Mouse (Mus musculus) urinary bladder, adult 2 months (tissue): ENCODE results near the gene Rbbp4. TPM values are rescaled to one million over a fixed set of nuclear protein-coding genes. Genes with fewer than 3 reads are reported as not detected.
"Not testable (repeated sequence)": the region's sequence is repeated elsewhere in the genome, so short reads cannot be mapped to it uniquely, and the experiment has no call there.

ENCODE experiments used
- DNase-seq: peaks from one replicate; pipeline ENCODE4 v3.0.0; 2022; ENCODE audit warnings: low spot score
- polyA plus RNA-seq: library from polyadenylated mRNA; depleted of rRNA; stranded (reverse); fragments of >200 nt; gene quantifications from 2 replicates; pipeline ENCODE4 v1.2.3, GENCODE M21; 2012; rRNA removed

The Rbbp4 gene
- polyA plus RNA-seq = 65.1 and 72.2 TPM in 2 replicates

DNA sequence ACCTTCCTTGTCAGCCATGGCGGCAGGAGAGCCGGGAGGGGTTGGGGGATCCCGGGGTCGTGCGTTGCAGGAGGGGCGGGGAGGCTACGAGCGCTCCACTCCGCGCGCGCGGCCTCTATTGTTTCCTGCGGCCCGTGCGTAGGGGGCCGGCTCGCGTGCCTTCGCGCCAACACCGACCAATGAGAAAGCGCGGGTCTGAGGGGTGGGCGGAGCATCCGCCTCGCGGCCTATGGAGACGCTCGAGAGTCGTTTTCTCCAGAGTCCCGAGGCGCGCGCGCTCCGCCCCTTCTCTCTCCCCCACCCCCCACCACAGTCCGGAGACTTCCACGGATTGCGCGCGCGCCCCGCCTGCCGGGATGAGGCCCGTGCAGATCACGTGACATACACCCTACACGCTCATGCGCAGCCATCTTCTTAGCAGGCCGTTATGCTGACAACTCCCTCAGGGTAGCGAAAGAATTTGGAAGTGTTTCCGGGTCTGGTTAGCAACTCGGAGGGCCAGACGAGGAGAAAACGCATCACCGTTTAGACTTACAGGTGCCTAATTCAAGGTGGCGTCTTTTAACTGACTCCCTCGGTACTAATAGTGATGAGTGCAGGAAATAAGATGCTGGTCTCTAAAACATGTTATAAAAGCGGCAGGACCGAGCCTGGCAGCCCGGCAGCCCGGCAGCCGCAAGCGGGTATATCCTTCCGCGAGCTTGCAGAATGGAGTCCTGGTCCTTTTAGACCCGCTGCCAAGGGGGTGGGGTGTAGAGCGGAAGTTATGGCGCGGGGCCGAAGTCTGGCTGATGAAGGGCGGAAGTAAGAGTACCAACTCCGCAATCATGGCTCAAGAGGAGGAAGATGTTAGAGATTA lies at the start of gene Rbbp4, which contains the start of gene Zbtb8os:
TSS of gene Rbbp4 (minus strand) at position 155 of the 859 bp plus-strand sequence.
TSS of gene Zbtb8os (plus strand) at position 480 of the 859 bp plus-strand sequence.
- peak; percentile 95 for DNase-seq

DNA sequence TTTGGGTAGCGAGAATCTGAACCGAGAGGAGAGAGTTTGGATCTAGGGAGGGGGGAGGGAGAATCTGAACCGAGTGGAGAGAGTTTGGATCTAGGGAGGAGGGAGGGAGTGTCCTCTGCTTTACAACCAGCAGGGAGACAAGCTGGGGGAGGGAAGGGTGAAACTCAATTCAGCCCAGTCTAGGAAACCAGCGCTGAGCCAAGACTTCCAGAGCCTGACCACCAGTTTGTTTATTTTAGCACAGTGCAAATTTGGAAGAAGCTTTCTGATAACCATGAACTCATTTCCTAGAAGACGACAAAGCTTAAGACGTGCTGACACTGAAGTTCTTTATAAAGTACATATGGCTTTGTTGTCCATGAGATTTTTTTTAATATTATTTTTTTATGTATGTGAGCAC lies 49.3 kb upstream of the Rbbp4 start:
- no peak for DNase-seq

DNA sequence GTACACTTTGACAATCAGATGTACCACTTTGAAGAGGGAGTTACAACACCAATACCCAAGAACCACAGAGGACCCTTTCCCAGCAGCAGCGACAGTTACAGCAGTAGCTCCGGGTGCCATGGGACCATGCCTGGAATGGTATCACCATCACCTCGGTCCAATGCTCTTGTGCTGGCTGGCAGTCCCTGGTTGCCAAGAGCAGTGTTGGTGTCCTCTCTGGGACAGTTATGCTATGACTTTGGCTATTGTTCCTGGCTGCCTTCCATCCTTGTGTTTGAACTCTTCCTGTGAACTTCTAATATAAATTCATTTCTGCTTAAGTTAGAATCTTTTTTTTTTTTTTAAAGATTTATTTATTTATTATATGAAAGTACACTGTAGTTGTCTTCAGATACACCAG lies 48.4 kb upstream of the Rbbp4 start:
- DNase-seq = no peak

DNA sequence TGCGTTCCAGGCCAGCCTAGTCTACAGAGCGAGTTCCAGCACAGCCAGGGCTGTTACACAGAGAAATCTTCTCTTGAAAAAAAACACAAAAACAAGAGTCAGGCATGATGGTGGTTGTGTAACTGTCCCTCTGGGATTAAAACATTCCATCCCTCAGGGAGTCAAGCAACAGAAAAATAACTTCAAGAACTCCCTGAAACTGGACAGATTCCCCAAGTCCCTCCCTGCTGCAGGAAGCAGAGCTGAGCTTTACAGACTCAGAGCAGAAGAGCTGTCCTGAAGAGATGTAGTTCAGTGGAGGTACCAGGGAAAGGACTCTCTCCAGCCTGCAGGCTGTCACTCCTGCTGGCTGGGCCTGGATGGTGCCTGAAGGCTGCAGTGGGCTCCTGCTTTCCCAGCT lies 47.3 kb upstream of the Rbbp4 start:
- no peak for DNase-seq

DNA sequence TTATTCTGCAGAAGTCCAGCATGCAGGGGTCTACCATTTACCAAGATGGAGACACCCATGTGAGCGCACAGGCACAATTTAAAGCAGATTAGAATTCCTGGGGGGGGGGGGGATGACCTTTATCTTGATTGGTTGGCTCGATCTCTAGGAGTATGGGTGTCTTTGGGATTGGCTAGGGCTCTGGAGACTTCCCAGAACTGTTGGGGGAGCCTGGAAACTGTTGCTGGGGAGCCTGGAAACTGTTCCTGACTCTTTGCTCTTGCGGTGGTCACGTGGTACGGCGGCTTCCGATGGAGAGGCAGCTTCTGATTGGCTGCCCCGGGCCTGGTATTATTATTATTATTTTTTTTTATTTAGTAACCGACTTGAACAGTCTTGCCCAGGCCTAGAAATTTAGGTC lies 46.9 kb upstream of the Rbbp4 start:
- DNase-seq = no peak

DNA sequence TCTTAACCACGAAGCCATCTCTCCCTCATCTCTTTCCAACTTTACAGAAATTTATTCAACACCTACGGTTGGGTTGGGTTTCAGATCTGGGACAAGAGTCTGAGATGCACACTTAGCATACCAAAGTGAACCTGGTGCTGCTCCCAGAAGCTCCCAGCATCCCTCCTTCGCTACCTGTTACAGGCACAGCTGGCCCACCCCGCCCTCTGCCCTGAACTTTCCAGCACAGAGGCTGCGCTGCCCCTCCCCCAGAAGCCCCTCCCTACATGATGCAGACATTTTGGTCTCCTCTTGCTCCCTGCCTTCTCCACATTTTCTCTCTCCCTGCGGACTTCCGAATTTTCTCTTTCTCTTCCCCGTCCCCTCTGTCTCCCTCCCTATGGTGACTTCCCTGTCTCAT lies 46.0 kb upstream of the Rbbp4 start:
- no peak for DNase-seq

DNA sequence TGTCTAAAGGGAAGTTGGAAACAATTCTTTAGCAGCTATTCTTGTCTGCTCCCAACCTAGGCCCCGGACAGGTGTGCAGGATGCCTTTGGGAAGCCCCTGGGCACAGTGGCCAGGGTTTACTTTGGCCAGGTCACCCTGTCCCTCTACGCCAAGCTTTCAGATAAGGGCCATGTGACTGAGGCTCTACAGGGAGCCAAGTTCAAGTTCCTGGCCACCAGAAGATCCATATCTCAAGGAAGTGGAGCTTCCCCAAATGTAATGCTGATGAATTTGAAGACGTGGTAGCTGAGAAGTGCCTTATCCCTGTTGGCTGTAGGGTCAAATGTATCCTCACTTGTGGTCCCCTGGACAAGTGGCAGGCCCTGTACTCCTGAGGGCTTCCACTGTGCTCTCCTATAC lies 44.6 kb upstream of the Rbbp4 start:
- no peak for DNase-seq

DNA sequence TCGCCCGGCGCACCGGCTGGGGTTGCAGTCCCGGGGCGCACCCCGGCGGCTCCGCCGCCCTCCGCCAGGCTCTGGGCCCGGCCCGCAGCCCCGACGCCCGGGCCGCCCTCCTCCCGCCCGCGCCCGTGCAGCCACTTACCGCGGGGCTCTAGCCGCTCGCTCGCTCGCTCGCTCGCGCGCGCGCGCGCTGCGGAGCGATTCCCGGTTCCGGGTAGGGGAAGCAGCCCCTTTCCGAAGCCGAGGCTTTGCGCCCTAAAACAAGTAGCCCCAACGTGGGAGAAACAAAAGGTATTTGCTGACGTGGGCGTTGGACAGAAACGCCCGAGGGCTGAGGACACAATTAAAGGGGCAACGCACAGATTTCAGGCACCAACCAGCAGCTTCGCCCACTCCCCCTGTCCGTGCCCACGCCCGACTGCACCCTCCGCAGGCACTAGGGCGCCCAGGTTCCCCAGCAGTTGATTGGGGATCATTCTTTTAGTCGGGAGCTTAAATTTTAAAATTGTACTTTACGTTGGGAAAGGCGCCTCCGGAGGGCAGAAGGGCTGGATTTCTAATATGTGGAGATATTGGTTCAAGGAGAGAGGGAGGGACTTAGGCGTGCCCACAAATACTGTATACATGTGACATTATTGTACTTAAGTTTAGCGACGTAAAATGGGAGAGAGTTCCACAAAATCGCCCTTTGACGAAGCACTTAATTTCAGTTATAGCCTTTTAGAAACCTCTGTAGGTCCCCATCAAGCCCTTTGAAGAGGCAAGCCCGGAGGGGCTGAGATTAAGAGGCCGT lies 42.6 kb upstream of the Rbbp4 start, which contains the start of gene Zbtb8a:
TSS of gene Zbtb8a (minus strand) at position 516 of the 790 bp plus-strand sequence.
- DNase-seq = peak; percentile 50

DNA sequence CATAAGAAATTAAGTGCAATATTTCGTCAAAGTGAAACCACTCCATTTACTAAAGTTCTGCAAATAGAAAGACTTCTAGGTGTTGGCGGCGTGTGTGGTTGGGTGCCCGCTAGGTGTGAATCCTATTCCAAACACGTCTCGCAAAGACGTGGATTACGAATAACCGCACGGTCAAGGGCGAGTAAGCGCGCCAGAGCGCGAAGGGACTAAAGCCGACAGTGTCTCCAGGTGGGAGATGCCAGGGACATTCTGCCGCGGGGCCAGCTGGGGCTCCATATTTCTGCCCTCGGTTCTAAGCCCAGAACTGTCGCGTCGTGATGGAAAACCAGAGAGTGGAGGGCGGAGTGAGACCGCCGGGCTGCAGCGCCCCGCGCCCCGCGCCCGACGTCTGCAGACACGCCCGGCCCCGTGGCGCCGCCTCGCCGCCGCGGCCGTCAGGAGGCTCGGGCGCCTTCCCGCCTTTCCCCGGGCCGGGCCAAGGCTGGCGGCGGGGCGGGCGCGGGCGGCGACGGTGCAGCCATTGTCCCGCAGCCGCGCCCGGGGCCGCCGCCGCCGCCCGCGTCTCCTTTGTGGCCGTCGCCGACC lies 41.9 kb upstream of the Rbbp4 start:
- DNase-seq = no peak

DNA sequence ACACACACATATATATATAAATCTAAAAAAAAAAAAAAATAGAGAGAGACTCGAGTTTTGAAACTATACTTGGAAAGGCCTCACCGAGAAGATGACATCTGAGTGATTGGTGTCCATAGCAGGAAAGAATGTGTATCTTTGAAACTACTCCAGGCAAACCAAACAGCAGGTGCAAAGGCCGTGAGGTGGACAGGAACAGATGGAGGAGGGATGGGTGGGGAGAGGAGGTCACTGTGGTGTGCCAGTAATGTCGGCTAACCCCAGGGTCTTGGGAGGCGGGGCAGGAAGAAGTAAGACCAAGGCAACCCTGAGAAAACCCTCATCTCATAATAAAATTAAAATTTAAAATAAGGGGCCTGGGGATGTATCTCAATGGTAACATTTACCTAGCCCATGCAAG lies 40.7 kb upstream of the Rbbp4 start:
- no peak for DNase-seq

DNA sequence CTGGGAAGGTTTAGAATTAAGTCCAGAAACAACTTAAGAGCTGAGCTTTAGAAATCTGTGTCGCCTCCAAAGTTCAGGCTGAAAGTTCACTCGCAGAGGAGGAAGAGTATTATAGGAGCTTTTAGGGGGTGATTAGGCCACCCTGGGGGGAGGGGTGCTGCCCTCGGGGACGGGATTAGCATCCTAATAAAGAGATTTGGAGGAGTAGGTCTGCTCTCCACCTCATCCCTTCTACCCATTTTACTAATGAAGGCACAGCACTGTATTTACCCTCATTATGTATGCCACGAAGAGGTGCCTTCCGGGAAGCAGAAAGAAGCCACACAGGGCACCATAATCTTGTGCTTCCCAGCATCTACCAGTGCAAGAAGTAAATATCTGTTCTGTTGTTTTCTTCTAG lies 39.8 kb upstream of the Rbbp4 start:
- DNase-seq = no peak

DNA sequence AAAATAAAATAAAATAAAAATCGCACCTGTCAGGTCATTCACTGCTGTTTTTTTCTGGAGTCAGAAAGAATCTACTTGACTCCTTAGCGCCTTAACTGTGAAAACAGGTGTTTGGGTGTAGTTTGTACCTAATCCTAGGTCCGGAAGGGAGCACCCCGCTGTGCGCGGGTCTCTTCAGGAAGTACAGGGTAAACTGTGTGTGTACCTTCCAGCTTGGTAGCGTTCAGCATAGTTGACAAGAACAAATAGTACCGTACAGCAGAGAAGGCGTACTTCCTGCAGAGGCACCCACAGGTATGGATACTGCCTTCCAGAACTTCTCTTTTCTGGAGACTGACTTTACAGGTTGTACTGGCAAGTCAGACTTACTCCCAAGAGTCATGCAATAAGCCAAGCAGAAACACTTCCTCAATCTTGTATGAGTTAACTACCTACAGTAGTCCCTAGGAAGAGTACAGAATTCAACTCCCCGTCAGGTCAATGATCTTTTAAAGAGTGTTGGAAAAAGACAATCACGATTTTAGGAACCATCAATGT lies 39.1 kb upstream of the Rbbp4 start:
- DNase-seq = no peak

DNA sequence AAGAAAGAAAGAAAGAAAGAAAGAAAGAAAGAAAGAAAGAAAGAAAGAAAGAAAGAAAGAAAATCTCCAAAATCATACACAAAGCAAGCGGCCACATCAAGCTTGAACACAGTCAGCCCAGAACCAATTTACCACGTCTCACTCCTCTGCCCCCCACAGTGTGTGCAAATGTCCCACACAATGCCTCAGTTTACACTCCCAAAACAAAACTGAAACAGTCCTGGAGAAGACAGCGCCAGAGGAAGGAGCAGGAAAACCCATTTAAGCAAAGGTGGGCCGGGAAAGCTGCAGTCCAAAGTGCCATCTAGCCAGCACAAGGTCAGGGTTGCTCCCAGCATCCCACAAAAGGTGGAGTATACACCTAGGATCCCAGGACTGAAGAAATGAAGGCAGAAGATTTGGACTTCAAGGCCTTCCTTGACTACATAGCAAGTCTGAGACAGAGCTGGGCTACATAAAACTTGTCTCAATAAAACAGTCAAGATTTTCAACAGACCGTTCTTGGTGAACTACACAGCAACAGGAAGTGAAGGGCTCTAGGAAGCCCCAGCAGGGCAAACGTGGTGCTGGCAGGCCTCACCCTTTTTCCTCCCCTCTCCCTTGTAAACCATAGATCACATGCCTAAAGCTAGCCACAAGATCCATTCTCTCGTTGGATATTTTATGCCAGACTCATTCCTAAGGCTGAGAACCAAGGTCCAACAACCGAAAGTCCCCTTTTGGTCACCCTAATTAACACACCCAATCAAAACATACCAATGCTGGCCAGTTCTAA lies 38.2 kb upstream of the Rbbp4 start:
- no peak for DNase-seq

DNA sequence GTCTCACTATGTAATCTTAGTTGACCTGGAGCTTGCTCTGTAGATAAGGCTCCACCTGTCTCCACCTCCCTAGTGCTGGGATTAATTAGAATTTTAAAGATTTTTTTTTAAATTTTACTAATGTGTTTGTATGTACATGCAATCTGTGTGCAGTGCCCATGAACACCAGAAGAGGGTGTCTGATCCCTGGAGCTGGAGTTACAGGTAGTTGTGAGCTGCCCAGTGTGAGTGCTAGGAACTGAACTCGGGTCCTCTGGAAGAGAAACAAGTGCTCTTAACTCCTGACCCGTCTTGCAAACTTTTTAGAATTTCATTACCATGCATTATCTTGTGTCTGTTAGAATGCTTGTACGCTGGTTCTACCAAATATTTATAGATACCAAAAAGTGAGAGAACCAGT lies 36.2 kb upstream of the Rbbp4 start:
- DNase-seq = no peak

DNA sequence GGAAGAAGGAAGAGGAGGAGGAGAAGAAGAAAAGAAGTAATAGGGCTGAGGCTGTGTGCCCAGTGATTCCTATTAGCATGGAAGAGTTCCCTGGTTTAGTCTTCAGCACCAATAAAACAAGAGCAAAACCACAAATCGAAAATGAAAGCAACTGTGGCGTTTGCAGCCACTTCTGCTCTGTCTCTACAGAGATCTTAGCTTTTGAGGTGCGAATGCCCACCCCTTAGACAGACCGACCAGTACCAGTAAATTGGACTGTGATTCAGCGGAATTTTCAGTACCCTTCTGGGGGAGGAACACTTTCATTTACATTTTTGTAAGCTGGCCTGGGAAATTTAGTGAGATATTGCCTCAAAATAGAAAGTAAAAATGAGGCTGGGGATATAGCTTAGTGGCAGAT lies 30.1 kb upstream of the Rbbp4 start:
- DNase-seq = no peak

DNA sequence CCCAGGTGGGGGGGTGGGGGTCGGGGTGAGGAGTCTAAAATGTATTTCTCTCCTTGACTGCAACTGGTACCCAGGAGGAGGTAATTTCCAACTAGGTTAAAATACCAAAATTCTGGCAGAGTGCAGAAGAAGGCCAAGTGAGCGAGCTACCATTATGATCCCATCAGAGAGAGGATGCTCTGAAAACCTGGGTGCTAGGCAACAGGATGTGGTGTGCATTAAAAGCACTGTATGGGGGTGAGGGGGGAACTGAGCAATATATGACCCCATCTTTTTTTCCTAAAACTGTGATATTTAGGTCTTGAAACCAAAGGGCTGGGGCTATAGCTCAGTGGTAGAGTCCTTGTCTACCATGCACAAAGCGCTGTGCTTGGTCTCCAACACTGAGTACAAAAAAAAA lies 29.2 kb upstream of the Rbbp4 start:
- no peak for DNase-seq

DNA sequence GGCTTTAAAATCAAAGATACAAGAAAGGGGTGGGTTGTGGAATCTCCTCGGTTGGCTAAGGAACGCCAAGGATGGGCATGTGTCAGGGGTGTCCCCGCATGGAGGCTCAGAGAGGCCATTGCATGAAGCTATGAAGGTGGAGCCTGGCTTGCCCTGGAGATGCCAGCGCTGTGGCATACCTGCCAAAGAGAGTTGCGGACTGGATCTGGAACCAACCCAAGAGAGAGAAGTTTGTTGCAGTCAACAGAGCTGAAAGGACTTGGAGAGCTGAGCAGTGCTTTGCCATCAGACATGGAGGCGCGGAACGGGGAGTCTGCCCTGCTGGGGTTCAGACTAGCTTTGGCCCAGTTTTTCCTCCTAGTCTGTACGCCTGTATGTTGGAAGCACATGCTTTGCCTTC lies 28.3 kb upstream of the Rbbp4 start:
- no peak for DNase-seq

DNA sequence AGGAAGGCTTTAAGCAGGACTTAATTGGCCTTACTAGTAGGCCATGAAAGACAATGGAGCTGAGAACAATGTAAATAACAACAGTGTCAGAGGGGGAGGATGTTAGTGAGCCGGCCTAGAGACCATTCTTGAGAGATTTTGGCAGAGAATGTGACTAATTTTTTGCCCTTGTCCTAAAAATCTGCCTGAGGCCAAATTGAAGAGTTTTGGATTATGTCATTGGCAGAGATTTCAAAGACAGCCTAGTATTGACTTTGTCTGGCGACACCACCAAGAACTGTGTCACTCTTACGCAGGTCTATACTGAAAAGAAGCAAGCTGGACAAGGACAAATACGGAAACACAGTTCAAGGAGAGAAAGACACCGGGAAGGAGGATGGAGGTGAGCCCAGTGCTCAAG lies 27.6 kb upstream of the Rbbp4 start:
- DNase-seq = no peak

DNA sequence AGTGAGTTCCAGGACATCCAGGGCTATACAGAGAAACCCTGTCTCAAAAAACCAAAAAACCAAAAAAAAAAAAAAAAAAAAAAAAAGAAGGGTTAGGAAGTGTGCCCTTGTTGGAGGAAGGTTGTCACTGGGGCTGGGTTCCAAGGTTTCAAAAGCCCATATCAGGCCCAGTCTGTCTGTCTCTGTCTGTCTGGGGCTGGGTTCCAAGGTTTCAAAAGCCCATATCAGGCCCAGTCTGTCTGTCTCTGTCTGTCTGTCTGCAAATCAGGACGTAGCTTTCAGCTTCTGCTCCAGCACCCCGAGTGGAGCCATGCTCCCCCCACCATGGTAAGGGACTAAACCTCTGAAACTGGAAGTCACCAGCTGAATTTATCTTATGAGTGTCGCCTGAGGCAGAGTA lies 27.1 kb upstream of the Rbbp4 start:
- not testable (repeated sequence) for DNase-seq

DNA sequence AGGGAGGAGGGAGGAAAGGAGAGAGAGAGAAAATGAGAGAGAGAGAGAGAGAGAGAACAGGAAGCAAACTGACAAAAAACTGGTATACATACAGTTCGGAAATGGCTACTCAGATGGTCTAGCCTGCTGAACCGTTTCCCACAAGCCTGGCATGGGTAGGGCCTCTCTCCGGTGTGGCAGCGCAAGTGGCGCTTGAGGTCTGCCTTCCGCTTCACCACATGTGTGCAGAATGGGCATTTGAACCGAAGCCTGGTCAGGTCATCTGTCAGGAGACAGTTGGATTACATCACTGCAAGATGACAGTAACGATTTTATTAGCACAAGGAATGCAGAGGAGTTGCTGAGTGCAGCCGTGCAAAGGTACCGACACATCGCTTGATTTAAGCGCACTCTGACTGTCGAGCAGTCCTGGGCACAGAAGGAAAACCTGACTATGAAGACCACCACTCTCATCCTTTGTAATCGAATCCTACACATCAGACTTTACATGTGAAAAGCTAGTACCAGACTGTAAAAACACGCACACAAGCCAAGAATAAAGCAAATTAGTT lies 22.5 kb upstream of the Rbbp4 start:
- DNase-seq = no peak

DNA sequence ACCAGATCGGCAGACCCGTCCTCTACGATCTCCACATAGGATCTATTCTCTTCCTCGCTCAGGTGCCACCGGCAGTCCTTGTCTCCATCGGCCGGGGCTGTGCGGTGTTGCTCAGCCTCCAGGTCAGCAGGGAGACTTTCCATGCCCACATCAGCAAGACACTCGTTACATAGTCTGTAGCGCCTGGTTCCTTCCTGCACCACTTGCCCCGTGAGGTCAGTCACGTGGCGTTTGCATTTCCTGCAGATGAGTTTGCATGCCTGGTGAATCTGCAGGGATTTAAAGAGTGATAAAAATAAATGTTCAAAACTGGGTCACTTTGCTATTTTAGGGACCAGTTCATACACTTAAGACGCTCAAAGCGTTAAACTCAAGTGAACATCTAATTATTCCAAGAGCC lies 19.1 kb upstream of the Rbbp4 start:
- no peak for DNase-seq
